Mouse (Mus musculus): ENCODE data around the gene Zfp354b.
A peak's percentile ranks its signal among the peaks of the same experiment; 100 is the strongest.

Gene Zfp354b

DNA sequence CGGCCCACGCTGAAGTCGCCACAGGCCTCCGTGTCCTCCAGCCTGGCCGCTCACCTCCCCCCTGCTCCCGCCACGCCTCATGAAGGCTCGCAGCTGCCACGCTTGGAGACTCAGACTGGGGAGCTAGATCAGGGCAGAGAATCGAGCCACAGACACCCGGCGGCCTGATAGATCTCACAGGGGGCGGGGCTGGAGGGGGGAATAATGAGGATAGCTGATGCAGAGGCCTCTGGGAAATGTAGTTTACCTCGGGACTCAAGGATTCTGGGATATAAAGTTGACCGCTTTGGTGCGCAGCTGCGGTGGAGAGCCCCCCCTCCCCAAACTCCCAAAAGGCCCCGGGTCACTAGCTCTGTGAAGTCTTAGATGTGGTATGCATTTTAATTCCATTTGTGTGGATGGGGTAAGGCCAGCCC lies at the start of gene Zfp354b:
TSS of gene Zfp354b (minus strand) at position 183 of the 416 bp plus-strand sequence.
- DNase-seq = peak; percentile 87

DNA sequence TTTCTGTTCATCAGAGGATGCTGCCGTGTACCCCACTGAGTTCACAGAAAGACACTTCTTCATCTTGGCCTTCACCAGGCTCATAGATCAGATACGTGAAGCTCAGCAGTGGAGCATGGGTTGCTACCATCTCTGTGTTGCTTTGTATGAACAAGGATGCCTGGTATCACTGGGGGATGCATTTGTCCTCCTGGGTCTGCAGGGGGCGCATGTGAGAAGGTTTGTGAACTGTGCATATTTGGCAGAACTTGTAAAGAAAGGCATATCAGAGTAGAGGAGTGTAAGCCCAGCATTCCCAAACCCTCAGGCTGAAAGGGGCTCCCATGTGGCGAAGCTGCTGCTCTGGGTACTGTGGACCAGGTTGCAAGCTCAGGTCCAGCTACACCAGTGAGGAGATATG lies 45.8 kb upstream of the Zfp354b start:
- no peak for DNase-seq

DNA sequence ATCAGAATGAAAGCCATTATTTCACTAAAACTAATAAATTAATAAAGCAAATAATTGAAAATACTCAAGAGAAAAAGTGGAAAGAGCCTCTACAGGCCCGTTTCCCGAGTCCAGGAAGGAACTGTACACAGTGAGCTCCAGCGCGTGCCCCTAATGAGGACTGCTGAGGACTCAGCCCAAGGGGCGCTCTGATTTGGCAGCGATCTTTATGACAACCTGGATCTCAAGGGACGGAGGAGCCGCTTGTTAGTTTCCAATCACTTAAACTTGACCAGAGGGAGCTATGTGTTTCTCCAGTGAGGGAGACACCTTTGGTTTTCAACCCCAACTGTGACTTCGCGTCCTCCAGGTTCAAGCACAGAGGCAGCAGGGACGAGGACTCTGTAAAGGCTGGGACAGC lies 34.8 kb upstream of the Zfp354b start, which contains the start of gene Olfr1378:
TSS of gene Olfr1378 (plus strand) at position 301 of the 400 bp plus-strand sequence.
- no peak for DNase-seq

DNA sequence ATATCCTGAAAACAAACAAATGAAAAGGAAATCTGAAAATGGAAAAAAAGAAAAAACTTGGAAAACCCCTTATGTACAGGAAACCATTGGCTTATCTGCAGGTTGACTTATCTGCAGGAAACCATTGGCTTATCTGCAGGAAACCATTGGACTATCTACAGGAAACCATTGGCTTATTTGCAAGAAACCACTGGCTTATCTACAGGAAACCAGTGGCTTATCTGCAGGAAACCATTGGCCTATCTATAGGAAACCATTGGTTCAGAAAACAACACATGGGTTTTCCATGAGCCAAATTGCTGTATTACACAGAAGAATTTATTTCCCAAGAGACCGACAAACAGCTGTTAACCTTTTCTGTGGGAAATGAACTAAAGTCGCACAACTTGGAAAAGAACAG lies 33.5 kb upstream of the Zfp354b start:
- DNase-seq = peak; percentile 12 to 28

DNA sequence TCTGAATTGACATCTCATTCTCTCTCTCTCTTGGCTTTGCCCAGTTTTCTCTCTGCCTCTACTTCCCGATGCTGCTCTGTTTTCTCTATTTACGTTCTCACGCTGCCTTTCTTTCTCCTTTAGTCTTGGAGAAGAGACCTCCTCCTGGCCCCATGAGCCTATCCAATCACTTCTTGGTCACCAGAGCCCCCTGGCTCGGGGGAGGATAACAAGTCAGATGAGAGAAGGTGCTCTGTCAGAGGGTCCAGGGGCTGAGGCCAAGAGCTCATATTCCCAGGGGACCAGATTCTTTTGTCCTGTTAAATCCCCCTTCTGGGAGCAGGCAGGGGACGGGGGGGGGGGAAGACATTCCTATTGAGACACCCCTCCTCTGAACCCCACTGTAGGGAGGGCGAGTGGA lies 22.2 kb upstream of the Zfp354b start, which contains the start of gene Prop1:
TSS of gene Prop1 (minus strand) at position 101 of the 400 bp plus-strand sequence.
- DNase-seq = no peak

DNA sequence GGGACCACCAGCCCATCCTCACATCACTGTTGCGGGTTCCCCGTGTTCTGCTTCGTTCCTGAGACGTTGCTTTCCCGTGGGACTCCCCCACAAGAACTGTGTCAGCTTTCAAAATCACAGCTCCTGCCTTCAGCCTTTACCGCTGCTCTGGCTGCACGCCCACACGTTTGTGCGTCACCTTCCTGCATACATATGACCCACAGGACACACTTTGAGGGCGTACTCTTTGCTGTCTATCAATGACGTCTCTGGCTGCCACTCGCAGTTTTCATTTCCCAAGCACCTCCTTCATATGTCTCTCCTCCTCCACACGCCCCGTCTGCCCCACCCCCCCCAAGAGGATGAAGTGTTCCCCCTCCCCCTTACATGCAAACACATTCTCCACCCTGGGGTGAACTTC lies 20.9 kb upstream of the Zfp354b start:
- DNase-seq = no peak

DNA sequence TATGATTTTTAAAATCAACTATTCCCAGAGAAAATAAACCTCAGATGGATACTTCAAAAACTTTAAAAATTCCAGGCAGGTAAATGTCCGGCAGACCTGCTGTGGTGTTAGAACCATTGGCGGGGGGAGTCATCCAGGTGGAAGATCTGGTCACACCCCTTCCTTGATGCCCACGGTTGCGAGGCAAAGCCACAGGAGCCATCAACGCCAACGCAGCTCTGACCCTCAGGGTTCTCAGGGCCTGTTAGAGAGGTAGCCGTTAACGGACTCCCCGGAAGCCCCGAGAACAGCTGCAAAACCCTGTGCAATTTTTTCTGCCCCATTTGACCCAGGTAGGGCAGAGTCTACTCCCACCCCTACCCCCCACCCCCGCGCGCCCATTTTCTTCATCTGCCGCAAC lies 12.1 kb upstream of the Zfp354b start, which contains the start of gene 4933414I15Rik:
TSS of gene 4933414I15Rik (minus strand) at position 260 of the 400 bp plus-strand sequence.
- DNase-seq = no peak

DNA sequence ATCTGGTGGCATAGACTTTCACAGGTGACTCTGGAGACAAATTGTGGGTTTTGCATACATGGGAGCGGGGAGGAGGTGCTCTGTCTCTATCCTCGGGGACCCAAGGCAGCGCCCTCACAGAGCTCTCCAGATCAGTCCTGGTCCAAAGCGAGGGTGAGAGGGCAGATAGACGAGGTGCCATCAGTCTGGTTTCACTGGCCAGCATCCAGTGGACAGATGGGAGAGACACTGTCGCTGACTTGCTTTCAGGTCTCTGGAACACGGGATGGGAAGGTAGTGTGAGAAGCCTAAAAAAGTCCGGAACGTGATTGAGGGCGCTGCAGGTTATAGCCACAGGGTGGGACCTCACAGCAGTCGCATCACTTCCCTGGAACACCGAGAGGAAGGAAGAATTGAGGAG lies 11.0 kb upstream of the Zfp354b start:
- DNase-seq = no peak

DNA sequence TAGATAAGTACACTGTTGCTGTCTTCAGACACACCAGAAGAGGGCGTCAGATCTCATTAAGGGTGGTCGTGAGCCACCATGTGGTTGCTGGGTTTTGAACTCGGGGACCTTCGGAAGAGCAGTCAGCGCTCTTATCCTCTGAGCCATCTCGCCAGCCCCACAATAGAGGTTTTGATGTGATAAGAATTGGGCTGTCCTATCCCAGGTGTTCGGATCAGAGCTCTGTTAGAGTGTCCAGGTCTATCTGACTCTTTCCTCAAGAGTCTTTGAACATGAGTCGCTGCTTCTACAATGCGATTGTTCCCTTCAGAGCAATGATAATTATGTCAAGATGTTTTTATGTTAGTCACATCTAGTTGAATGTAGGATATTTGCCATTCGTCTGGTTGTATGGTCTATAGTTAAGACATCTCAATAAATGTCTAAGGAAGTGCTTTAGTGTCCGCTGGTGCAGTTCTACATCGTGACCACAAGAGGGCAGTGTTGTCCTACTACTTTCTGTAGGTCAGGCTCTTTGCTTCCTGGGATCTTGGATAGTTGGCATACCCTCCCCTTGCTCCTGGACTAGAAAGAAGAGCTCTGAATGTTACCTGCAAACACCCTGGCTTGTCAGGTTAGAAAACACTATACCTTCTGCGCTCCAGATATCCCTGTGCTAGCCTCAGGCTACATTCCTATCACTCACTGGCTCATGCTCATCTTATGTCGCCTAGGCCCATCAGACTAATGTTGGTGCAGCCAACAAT lies 8.4 kb upstream of the Zfp354b start:
- DNase-seq = peak in 1 of 2 experiments; percentile 29

DNA sequence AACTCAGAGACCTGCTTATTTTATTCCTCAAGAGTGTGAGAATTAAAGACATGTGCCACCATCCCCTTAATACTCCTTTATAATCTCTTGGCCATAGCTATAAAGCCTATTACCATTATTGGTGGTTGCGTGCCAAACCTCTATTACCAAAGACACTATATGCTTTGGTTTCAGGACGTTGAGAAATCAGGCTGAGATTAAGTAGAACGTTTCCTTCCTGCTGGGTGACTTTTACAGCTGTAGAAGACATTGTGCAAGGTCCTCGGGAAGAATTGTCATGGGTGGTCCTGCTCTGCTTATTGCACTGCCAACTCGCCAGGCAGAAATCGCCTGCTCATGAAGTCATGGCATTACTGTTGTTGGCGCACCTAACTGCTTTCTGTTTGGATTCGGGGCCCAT lies 7.0 kb upstream of the Zfp354b start:
- DNase-seq = no peak

DNA sequence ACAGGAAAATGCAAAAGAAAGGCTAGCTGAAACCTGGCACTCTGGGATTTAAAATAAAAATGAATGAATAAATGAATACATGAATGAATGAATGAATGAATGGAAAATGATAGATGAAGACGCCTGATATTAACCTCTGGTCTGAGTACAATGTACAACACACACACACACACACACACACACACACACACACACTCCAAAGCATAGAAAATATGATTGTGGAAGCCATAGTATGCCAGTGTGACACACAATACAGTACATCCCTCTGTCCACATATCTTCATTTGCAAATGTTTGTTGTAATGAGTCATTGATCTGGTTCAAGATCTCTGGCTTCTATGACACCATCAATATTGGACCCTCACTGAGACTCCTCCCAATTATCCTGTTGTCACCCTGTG lies 607 bp upstream of the Zfp354b start:
- no peak for DNase-seq

DNA sequence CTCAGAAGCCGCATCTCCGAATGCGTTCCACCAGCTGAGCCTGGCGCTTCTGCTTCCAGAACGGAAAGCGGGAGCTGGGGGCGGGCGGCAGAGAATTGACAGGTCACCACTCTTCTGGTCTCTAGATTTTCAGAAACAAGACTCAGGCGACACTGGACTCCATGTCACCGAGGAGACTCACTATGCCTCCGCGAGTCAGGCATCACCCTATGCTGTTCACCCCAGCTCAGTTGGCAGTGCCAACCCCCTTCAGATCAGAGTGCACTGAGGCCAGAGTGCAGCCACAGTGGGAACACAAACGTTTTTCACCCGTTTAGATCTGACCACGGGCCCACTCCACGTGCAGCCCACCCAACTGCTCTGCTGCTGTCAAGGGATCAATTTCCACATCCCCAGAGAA lies 412 bp downstream of the Zfp354b start:
- DNase-seq = peak in 1 of 2 experiments; percentile 30

DNA sequence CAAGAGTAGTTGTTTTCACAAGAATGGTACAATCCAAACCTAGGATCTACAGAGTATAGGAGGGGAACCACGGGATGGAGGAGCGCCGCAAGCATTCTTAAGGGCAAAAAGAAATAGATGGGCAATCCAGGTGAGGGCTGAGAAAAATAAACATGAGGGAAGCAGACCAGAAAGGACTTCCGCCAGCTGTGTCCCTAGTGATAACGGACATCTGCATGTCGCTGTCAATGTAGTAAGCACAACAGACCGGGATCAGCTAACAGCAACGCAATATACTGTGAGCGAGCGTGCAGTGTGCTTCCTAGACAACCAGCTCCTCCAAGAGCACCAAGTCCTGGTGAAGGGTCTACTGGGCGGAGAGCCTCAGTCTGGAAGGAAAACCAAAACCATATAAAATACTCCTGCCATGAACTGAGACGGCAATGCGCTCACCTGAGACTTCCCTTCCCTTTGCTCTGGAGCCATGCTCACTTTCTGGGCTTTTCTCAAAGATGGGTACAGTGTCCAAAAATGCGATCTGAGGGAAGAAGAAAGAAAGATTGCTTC lies 891 bp downstream of the Zfp354b start:
- DNase-seq = no peak

DNA sequence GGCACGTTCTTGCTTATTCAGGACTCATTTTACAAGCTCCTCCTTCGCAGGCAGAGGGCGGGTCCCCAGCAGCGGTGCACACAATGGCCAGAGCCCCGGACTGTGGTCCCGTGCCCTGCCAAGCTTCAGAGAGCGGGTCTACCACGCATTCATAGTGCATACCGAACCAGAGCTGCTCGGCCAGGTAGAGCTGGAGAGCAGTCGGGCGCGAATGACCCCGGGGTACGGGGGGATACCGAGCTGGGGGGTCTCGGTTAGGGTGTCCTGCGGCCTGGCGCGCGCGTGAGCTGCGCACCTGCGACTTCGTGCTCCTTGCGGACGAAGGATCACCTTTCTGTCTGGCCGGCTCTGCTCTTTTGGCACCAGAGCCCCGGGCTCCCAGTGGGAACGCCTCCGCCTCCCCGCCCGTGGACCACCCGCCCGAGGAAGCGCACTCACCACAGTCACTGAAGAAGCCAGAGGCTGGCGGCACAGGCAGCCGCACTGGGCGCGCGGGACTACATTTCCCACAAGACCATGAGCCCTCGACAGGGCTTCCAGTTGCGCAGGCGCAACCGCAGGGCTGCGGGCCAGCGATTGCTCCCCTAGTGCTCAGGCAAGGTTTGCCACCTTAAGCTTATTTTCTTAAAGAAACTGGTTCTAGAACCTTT lies 15.6 kb downstream of the Zfp354b start, which contains the start of gene Zfp2:
TSS of gene Zfp2 (minus strand) at position 495 of the 650 bp plus-strand sequence.
- DNase-seq = peak; percentile 91 to 93

DNA sequence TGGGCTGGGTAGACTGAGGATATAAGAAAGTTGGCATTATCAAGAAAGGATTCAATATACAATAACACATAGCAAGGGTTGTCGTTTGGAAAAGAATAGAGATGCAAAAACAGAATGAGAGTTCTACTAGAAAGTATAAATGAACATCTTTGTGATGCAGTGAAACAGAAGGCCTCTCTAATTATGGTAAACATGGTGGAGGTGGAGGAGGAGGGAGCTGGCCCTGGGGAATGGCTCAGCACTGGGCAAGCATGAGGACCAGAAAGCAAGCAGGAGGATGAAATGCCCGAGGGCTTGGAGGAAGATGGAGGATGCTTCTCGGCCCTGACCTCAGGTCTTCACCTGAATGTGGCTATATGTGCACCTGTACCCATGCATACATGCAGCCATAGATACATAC lies 17.0 kb downstream of the Zfp354b start:
- no peak for DNase-seq

DNA sequence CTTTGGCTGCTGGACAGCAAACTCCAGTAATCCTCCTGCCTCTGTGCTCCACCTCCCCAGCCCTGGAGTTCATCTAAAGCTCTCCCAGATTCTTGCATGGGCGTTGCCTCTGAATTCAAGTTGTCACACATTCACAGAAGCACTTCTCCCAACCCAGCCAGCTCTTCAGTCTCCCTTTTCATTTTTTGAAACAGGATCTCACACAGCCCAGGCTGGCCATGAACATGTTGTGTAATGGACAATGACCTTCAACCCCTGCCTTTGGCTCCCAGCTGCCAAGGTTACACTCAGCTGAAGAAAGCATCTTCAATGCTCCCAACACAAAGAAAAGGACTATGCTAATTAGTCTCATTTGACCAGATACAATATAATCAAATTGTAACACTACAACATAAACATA lies 18.1 kb downstream of the Zfp354b start:
- no peak for DNase-seq

DNA sequence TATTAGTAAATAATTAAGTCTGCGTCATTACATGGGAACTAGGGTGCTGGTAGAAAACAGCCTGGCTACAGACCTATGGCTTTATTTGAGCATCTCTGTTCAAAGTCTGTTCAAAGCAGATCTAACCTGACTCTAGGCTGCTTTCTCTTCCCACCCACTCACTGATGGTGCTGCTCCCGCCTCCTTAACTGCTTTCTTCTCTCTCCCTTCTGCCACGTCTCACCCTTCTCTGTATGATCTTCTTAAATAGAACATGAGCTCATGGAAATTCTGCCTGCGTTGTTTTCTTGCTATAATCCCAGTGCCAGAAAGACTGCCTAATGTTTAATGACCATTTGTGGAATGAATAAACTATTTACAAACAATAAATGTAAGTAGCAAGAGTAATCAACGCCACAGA lies 23.3 kb downstream of the Zfp354b start:
- DNase-seq = no peak

DNA sequence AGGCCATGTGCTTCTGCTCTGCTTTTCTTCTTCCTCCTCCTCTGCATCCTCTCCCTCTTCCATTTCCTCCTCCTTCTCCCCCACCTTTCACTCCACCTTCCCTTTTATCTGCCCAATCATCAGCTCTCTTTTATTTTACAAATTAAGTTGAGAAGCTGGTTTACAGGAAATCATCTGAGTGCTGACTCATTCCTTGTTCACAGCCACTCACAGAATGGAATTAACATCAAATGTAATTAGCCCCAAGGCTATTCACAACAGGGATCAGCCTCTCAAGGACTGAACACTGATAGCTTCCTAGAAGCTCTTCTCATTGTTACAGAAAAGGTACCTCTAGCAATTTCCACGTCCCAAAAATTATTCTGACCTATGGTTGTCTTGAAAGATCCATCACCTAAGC lies 34.1 kb downstream of the Zfp354b start:
- no peak for DNase-seq

DNA sequence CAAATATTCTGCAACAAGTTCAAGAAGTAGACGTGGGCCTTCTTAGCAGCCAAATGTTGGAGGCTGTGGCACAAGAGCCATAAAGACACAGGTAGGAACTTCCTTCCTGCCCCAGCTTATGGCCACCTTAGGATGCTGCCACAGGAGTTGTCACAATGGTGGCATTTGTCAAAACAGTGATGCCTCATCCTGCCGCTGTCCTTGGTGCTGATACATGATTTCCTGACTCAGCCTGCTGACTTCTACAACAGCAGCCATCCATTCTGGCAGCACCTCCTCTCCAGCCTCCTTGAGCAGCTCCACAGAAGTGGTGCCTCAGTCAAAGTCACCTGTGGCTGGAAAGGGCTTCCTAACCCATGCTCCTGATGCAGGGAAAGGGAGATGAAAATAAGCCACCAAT lies 39.0 kb downstream of the Zfp354b start:
- no peak for DNase-seq

DNA sequence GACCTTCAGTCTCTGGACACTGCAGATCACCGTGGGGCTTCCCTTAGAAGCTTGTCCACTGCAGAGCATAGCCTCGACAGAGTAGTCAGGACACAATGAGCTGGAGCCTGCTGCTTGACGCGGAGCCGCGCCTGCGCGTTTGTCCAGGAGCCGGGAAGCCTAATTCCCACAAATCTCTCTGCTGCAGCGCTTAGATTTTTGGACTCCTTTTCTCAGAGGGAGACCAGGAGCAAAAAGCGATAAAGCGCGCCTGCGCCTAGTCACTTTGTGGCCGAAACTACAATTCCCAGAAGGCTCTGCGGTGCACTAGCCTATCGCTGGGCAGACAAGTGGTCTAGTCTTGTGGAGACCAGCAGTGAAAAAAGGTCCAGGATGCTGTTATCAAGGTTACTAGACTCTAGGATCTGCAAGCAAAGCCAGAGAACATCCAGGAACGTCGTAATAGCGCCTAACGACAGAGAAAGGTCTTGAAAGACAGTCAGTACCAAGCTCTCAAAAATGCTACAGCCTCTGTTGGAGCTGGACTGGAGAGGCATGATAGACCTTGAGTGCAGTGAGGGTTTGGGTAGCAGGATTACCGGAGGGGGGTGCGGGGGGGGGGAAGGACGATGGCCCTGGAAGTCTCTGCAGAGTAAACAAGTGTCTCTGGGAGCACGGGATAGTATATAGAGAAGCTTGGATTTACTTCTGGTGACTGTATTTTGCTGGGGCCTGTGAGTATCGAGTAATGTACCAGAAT lies 43.9 kb downstream of the Zfp354b start, which contains the start of gene Zfp454:
TSS of gene Zfp454 (minus strand) at position 262 of the 739 bp plus-strand sequence.
- DNase-seq = peak; percentile 91

DNA sequence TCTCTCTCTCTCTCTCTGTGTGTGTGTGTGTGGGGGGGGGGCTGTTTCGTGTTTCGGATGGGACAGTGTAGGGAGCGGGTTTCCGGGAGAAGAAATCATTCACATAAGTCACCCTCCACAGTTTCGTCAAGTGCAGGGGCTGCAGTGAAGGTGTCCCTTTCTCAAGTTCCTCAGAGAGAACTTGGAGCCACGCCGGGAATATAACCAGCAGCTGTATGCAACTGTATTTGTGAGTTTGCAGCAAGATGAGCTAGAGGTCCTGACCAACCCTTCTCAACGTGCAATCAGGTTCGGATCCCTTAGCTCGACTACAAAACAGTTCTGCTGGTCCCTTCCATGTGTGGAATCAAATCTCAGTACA lies 44.5 kb downstream of the Zfp354b start:
- no peak for DNase-seq

DNA sequence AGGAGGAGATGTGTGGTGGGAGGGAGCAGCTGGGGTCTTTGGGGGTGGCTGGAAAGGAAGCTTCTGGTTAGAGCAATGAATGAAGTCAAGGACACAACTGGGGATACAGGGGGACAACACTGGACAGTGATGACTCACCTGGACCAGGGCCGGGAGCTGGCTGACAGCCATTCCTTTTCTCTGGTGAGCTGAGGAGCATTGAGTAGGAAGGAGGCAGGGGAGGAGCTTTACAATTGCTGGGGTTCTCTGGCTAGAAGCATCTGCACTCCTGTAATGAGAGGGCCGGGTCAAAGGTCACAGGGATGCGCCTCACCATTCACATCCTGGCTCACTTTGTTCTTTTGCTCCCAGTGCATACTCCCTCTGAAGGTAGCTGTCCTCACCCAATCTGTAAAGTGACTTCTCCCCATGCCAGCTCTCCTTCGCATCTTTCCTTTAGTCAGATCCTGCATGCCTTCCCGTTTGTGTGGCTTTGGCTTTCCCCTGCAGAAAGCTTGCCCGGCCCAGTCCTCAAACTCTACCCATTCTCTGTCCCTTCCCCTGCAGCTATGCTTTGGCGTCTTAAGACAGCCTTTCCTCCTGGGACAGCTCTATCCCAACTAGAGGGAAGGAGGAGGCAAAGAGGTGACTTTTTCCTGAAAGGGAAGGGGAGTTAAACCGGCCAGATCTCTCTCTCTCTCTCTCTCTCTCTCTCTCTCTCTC lies 45.1 kb downstream of the Zfp354b start:
- peak in 1 of 2 experiments; percentile 5 for DNase-seq

All from kidney, adult 8-10 months (tissue).